Mouse (Mus musculus): Measurements from ENCODE around the gene Casz1.
A peak's percentile ranks its signal among the peaks of the same experiment; 100 is the strongest.

The Casz1 gene

GRCm38 (mm10) chr4:148803636-148804035 lies 593 bp upstream of the Casz1 start:
- no peak for DNase-seq

- no peak for DNase-seq
Observed at GRCm38 (mm10) chr4:148804780-148805160, 541 bp downstream of the Casz1 start.

- peak; percentile 93 for DNase-seq
Observed at GRCm38 (mm10) chr4:148805161-148805810, 1.1 kb downstream of the Casz1 start.

GRCm38 (mm10) chr4:148805811-148806747 lies 1.9 kb downstream of the Casz1 start:
- peak; percentile 95 for DNase-seq

- DNase-seq: peak; percentile 93
Observed at GRCm38 (mm10) chr4:148806836-148807235, 2.6 kb downstream of the Casz1 start.

GRCm38 (mm10) chr4:148807397-148807796 lies 3.2 kb downstream of the Casz1 start:
- DNase-seq: no peak

GRCm38 (mm10) chr4:148808839-148809238 lies 4.6 kb downstream of the Casz1 start:
- no peak for DNase-seq

- no peak for DNase-seq
Observed at GRCm38 (mm10) chr4:148810706-148811105, 6.5 kb downstream of the Casz1 start.

GRCm38 (mm10) chr4:148811940-148812339 lies 7.7 kb downstream of the Casz1 start:
- DNase-seq: peak; percentile 97

GRCm38 (mm10) chr4:148813247-148813646 lies 9.0 kb downstream of the Casz1 start:
- DNase-seq: peak; percentile 83

GRCm38 (mm10) chr4:148816556-148816955 lies 12.3 kb downstream of the Casz1 start:
- no peak for DNase-seq

- DNase-seq: peak; percentile 93
Observed at GRCm38 (mm10) chr4:148818161-148818560, 13.9 kb downstream of the Casz1 start.

- no peak for DNase-seq
Observed at GRCm38 (mm10) chr4:148820171-148820570, 15.9 kb downstream of the Casz1 start.

- DNase-seq: no peak
Observed at GRCm38 (mm10) chr4:148823281-148823680, 19.1 kb downstream of the Casz1 start.

GRCm38 (mm10) chr4:148830350-148830749 lies 26.1 kb downstream of the Casz1 start:
- peak; percentile 98 for DNase-seq

- DNase-seq: peak; percentile 95
Observed at GRCm38 (mm10) chr4:148833245-148833990, 29.2 kb downstream of the Casz1 start.

GRCm38 (mm10) chr4:148836391-148836790 lies 32.2 kb downstream of the Casz1 start:
- DNase-seq: peak; percentile 96

- peak; percentile 92 for DNase-seq
Observed at GRCm38 (mm10) chr4:148837046-148837445, 32.8 kb downstream of the Casz1 start.

GRCm38 (mm10) chr4:148837644-148838043 lies 33.4 kb downstream of the Casz1 start:
- DNase-seq: peak; percentile 92

- peak; percentile 87 for DNase-seq
Observed at GRCm38 (mm10) chr4:148842302-148842701, 38.1 kb downstream of the Casz1 start.

GRCm38 (mm10) chr4:148844921-148845320 lies 40.7 kb downstream of the Casz1 start:
- no peak for DNase-seq

GRCm38 (mm10) chr4:148846203-148846602 lies 42.0 kb downstream of the Casz1 start:
- peak; percentile 97 for DNase-seq

GRCm38 (mm10) chr4:148846724-148847123 lies 42.5 kb downstream of the Casz1 start:
- DNase-seq: peak; percentile 91
